ENCODE assay signal across 10 mouse cellular contexts in genomic region chr4:137489996-137490395, GRCm38 (mm10). TPM values are rescaled to one million over a fixed set of nuclear protein-coding genes. Genes with fewer than 3 reads are reported as not detected.
DNase-seq lines count a peak whose midpoint lies in the region; ATAC-seq lines count a peak whose summit lies in the region.
"Had no signal": no experiment of that assay in that cellular context is flagged by ENCODE, and none has a peak within 500 bp of the region (broad histone marks: within the 10 kb centered on the region; RNA-seq: fewer than 3 reads in every experiment).

No protein-coding gene starts in this region.

- ATAC-seq in hindbrain, embryonic 12.5 days (ENCODE audit: low FRiP score): no peak
- no peak for ATAC-seq in hindbrain, embryonic 14.5 days (ENCODE audit: low FRiP score)
- no peak for ATAC-seq in embryonic facial prominence, embryonic 13.5 days (ENCODE audit: insufficient number of reproducible peaks, insufficient read depth, low FRiP score, low TSS enrichment, low read depth)
- no peak for ATAC-seq in liver, embryonic 11.5 days (replicated peaks; ENCODE audit: low FRiP score)

- H3K36me3 ChIP-seq in hindbrain, embryonic 12.5 days: no peaks in the 10 kb centered on the region
- H3K36me3 ChIP-seq in hindbrain, embryonic 14.5 days (replicated peaks; ENCODE audit: control insufficient read depth, insufficient read depth): no peaks in the 10 kb centered on the region
- H3K36me3 ChIP-seq in embryonic facial prominence, embryonic 13.5 days: no peaks in the 10 kb centered on the region
- no peaks in the 10 kb centered on the region for H3K36me3 ChIP-seq in liver, embryonic 11.5 days (ENCODE audit: control insufficient read depth, insufficient read depth, low read length)
- H3K36me3 ChIP-seq: G1E had no signal

- 61% methylated on average over 8 of the region's 8 CpGs for WGBS in hindbrain, embryonic 12.5 days
- WGBS in hindbrain, embryonic 14.5 days: 59% methylated on average over 8 of the region's 8 CpGs
- WGBS in embryonic facial prominence, embryonic 13.5 days: 45% methylated on average over 8 of the region's 8 CpGs
- 39% methylated on average over 8 of the region's 8 CpGs for WGBS in liver, embryonic 11.5 days

- H3K27ac ChIP-seq in hindbrain, embryonic 12.5 days: peak overlapping the region; percentile 23; the same call in 1 of the 2 replicates
- no peak overlapping the region for H3K27ac ChIP-seq in hindbrain, embryonic 14.5 days
- peak overlapping the region; percentile 91 for H3K27ac ChIP-seq in embryonic facial prominence, embryonic 13.5 days
- 0 out of 2 replicates have a peak overlapping the region, but pooled peaks have one; percentile 71 for H3K27ac ChIP-seq in liver, embryonic 11.5 days (ENCODE audit: low read depth, low read length)

- no peak overlapping the region for H3K4me3 ChIP-seq in hindbrain, embryonic 12.5 days
- no peak overlapping the region for H3K4me3 ChIP-seq in hindbrain, embryonic 14.5 days (replicated peaks; ENCODE audit: low read length)
- H3K4me3 ChIP-seq in embryonic facial prominence, embryonic 13.5 days: no peak overlapping the region
- no peak overlapping the region for H3K4me3 ChIP-seq in liver, embryonic 11.5 days (ENCODE audit: low read depth, low read length)

- peak overlapping the region; percentile 43; the same call in 1 of the 2 replicates for H3K9ac ChIP-seq in hindbrain, embryonic 12.5 days
- no peak overlapping the region for H3K9ac ChIP-seq in hindbrain, embryonic 14.5 days
- peak overlapping the region; percentile 59 for H3K9ac ChIP-seq in embryonic facial prominence, embryonic 13.5 days
- H3K9ac ChIP-seq in liver, embryonic 11.5 days (ENCODE audit: low read depth, low read length): no peak overlapping the region

- no peaks in the 10 kb centered on the region for H3K27me3 ChIP-seq in hindbrain, embryonic 12.5 days
- no peaks in the 10 kb centered on the region for H3K27me3 ChIP-seq in hindbrain, embryonic 14.5 days (ENCODE audit: control insufficient read depth, insufficient read depth, low read length)
- no peaks in the 10 kb centered on the region for H3K27me3 ChIP-seq in embryonic facial prominence, embryonic 13.5 days
- H3K27me3 ChIP-seq in liver, embryonic 11.5 days (replicated peaks; ENCODE audit: control insufficient read depth, insufficient read depth, low read length): no peaks in the 10 kb centered on the region

- H3K4me1 ChIP-seq in hindbrain, embryonic 12.5 days: peaks cover 54% of the 10 kb centered on the region
- peaks cover 32% of the 10 kb centered on the region for H3K4me1 ChIP-seq in hindbrain, embryonic 14.5 days (replicated peaks; ENCODE audit: control insufficient read depth, insufficient read depth, low read length)
- H3K4me1 ChIP-seq in embryonic facial prominence, embryonic 13.5 days: peaks cover 66% of the 10 kb centered on the region
- peaks cover 56% of the 10 kb centered on the region for H3K4me1 ChIP-seq in liver, embryonic 11.5 days (replicated peaks; ENCODE audit: control insufficient read depth, insufficient read depth, low read length)

- no peak overlapping the region for H3K4me2 ChIP-seq in hindbrain, embryonic 12.5 days (replicated peaks)
- no peak overlapping the region for H3K4me2 ChIP-seq in hindbrain, embryonic 14.5 days (replicated peaks)
- no peak overlapping the region for H3K4me2 ChIP-seq in embryonic facial prominence, embryonic 13.5 days
- 0 out of 2 replicates have a peak overlapping the region, but pooled peaks have one; percentile 17 for H3K4me2 ChIP-seq in liver, embryonic 11.5 days

- no peak for DNase-seq in hindbrain, embryonic 14.5 days (ENCODE audit: low spot score)
- peak; percentile 70 for DNase-seq in heart, postnatal 4 days
- no peak for DNase-seq in liver, embryonic 11.5 days (ENCODE audit: low spot score)
- no peak for DNase-seq in cerebellum, postnatal 14 days
- no peak for DNase-seq in left cerebral cortex, postnatal 10 days (ENCODE audit: extremely low spot score in 1 of 2, low spot score in 2 of 2)
- no peak for DNase-seq in layer of hippocampus, postnatal 36 days
- DNase-seq: cerebellum, adult 2 months had no signal

- no peaks in the 10 kb centered on the region for H3K9me3 ChIP-seq in hindbrain, embryonic 12.5 days (replicated peaks)
- no peaks in the 10 kb centered on the region for H3K9me3 ChIP-seq in hindbrain, embryonic 14.5 days (ENCODE audit: control insufficient read depth, low read length)
- H3K9me3 ChIP-seq in embryonic facial prominence, embryonic 13.5 days: no peaks in the 10 kb centered on the region
- H3K9me3 ChIP-seq in liver, embryonic 11.5 days (ENCODE audit: control insufficient read depth, low read length): no peaks in the 10 kb centered on the region
- H3K9me3 ChIP-seq: G1E had no signal

- intact Hi-C loops in left cerebral cortex, postnatal 10 days (cut with DNase I): no loop called here

RNA-seq across cellular contexts. Expression of gene Hspg2, which starts 21.4 kb away (rescaled TPM):
- 14.7 and 15.0 TPM in 2 replicates for polyA plus RNA-seq in hindbrain, embryonic 12.5 days (2016; fragmentation: Nextera tagmentation; extraction: Ambion mirVana)
- polyA plus RNA-seq in hindbrain, embryonic 14.5 days (2014; fragmentation: Nextera tagmentation; extraction: Ambion mirVana): 8.7 and 10.7 TPM in 2 replicates
- 28.2 and 30.0 TPM in 2 replicates for polyA plus RNA-seq in embryonic facial prominence, embryonic 13.5 days (2015; fragmentation: Nextera tagmentation; extraction: Ambion mirVana)
- 100 to 1,000 TPM; 467 to 506 TPM for total RNA-seq in heart, postnatal 4 days (2021)
- 19.9 and 20.8 TPM in 2 replicates for polyA plus RNA-seq in liver, embryonic 11.5 days (2014; fragmentation: Nextera tagmentation; extraction: Ambion mirVana)
- total RNA-seq in left cerebral cortex, postnatal 10 days (2021): 10 to 100 TPM; 11.0 to 11.5 TPM
- total RNA-seq in layer of hippocampus, postnatal 36 days (2021): 1 to 10 TPM; 6.4 to 7.3 TPM
- polyA plus RNA-seq: G1E had no signal

RNA-seq across cellular contexts. Expression of gene 1700013G24Rik, which starts 36.9 kb away (rescaled TPM):
- polyA plus RNA-seq in hindbrain, embryonic 12.5 days (2016; fragmentation: Nextera tagmentation; extraction: Ambion mirVana): not detected in 2 replicates
- polyA plus RNA-seq in hindbrain, embryonic 14.5 days (2014; fragmentation: Nextera tagmentation; extraction: Ambion mirVana): not detected in 2 replicates
- not detected in 2 replicates for polyA plus RNA-seq in embryonic facial prominence, embryonic 13.5 days (2015; fragmentation: Nextera tagmentation; extraction: Ambion mirVana)
- total RNA-seq in heart, postnatal 4 days (2021): not detected
- polyA plus RNA-seq in liver, embryonic 11.5 days (2014; fragmentation: Nextera tagmentation; extraction: Ambion mirVana): not detected in 2 replicates
- not detected for total RNA-seq in left cerebral cortex, postnatal 10 days (2021)
- not detected for total RNA-seq in layer of hippocampus, postnatal 36 days (2021)
- polyA plus RNA-seq: cerebellum, adult 2 months; G1E had no signal

RNA-seq across cellular contexts. Expression of gene Cela3b, which starts 59.7 kb away (rescaled TPM):
- polyA plus RNA-seq in hindbrain, embryonic 12.5 days (2016; fragmentation: Nextera tagmentation; extraction: Ambion mirVana): not detected in 2 replicates
- not detected in 2 replicates for polyA plus RNA-seq in hindbrain, embryonic 14.5 days (2014; fragmentation: Nextera tagmentation; extraction: Ambion mirVana)
- polyA plus RNA-seq in embryonic facial prominence, embryonic 13.5 days (2015; fragmentation: Nextera tagmentation; extraction: Ambion mirVana): 0.29 TPM in 1 of 2 replicates, not detected in the other
- total RNA-seq in heart, postnatal 4 days (2021): not detected
- polyA plus RNA-seq in liver, embryonic 11.5 days (2014; fragmentation: Nextera tagmentation; extraction: Ambion mirVana): not detected in 2 replicates
- total RNA-seq in left cerebral cortex, postnatal 10 days (2021): not detected
- total RNA-seq in layer of hippocampus, postnatal 36 days (2021): not detected
- total RNA-seq: G1E had no signal
- polyA plus RNA-seq: cerebellum, adult 2 months; G1E had no signal

Comparison
In these comparisons a context has a peak if more than half of its experiments do, and no peak if none do; other contexts are left out.
1. H3K9ac ChIP-seq: peak in hindbrain, embryonic 12.5 days (single experiment) and embryonic facial prominence, embryonic 13.5 days (single experiment); none in hindbrain, embryonic 14.5 days (single experiment) and liver, embryonic 11.5 days (single experiment).